Mouse (Mus musculus) embryonic facial prominence, embryonic 12.5 days (tissue): ENCODE measurements around the gene Mrpl37. TPM values are rescaled to one million over a fixed set of nuclear protein-coding genes. Genes with fewer than 3 reads are reported as not detected.

ENCODE experiments used
- ATAC-seq: fragments of 200-750 bp; cut with Nextera tagmentation; 2 replicates; pipeline ENCODE4 v1.8.0; 2017; ENCODE audit not compliant: insufficient number of reproducible peaks, insufficient read depth, low FRiP score, low TSS enrichment
- H3K27ac ChIP-seq: fragments of 300-500 bp; sonication (generic); 2 replicates; pipeline ENCODE4 v1.5.1; 2016; ENCODE audit warnings: mild to moderate bottlenecking
- H3K27me3 ChIP-seq: fragments of 300-500 bp; sonication (generic); 2 replicates; pipeline ENCODE4 v1.6.1; 2016; ENCODE audit warnings: mild to moderate bottlenecking, moderate library complexity
- H3K36me3 ChIP-seq: fragments of 300-500 bp; sonication (generic); 2 replicates; pipeline ENCODE4 v1.6.1; 2016; ENCODE audit warnings: mild to moderate bottlenecking
- H3K4me1 ChIP-seq: fragments of 300-500 bp; sonication (generic); 2 replicates; pipeline ENCODE4 v1.6.1; 2016
- H3K4me2 ChIP-seq: fragments of 300-500 bp; sonication (generic); replicated peaks from 2 replicates; pipeline ENCODE4 v1.6.1; 2016; ENCODE audit warnings: mild to moderate bottlenecking, moderate library complexity
- H3K4me3 ChIP-seq: fragments of 300-500 bp; sonication (generic); 2 replicates; pipeline ENCODE4 v1.5.1; 2016; ENCODE audit warnings: mild to moderate bottlenecking
- H3K9ac ChIP-seq: fragments of 300-500 bp; sonication (generic); 2 replicates; pipeline ENCODE4 v1.6.1; 2016; ENCODE audit warnings: mild to moderate bottlenecking, moderate library complexity
- H3K9me3 ChIP-seq: fragments of 300-500 bp; sonication (generic); 2 replicates; pipeline ENCODE4 v1.6.1; 2016; ENCODE audit warnings: mild to moderate bottlenecking, moderate library complexity
- whole genome bisulfite sequencing: fragments of 180-500 bp; shearing (Covaris S2); methylation state at CpG from one replicate; pipeline ENCODE4 v1.1.7; 2016; 5-methylcytosine and 5-hydroxymethylcytosine counted together
- polyA plus RNA-seq: library from polyadenylated mRNA; unstranded; fragments of >200 nt; fragmentation: Nextera tagmentation; extraction: Ambion mirVana; gene quantifications from 2 replicates; pipeline ENCODE4 v1.2.1, GENCODE M21; 2016

Mrpl37 gene
- polyA plus RNA-seq, 1 experiment from 2014 or later: 96.9 TPM

DNA sequence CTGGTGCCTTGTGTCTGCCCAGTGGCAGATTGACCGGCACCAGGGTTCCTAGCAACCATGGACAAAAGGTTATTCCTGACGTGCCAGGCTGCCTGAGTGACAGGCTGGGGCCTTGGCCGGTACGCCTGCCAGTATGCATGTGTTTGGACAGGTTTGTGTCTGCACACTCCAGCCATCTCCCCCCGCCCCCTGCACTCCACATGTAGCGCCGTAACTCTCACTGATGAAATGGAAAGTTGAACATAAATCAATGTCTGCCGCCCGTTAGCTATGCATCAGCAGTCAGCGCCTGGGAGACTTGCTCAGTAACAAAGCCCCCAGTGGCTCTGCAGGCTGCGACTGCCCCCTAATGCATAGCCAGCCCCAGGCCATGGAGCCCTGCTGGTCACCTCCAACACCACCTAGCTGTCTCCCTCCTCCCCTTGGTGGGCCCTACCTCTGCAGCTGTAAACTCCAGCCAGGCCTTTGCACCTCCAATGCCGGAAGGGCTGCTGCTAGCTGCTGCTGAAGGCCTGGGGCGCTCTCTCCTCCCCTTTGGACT lies 50.6 kb downstream of the Mrpl37 start:
- ATAC-seq: no peak
- Histone ChIP-seq H3K4me3 (no peak overlapping the region), H3K9me3 (no peaks in the 10 kb centered on the region), H3K4me2 (no peak overlapping the region), H3K36me3 (peaks cover 8% of the 10 kb centered on the region), H3K27ac (peak overlapping the region; percentile 69), H3K27me3 (no peaks in the 10 kb centered on the region), H3K4me1 (peaks cover 68% of the 10 kb centered on the region), H3K9ac (peak overlapping the region; percentile 2; the same call in 1 of the 2 replicates)
- 55% methylated on average over 13 of the region's 13 CpGs for WGBS

DNA sequence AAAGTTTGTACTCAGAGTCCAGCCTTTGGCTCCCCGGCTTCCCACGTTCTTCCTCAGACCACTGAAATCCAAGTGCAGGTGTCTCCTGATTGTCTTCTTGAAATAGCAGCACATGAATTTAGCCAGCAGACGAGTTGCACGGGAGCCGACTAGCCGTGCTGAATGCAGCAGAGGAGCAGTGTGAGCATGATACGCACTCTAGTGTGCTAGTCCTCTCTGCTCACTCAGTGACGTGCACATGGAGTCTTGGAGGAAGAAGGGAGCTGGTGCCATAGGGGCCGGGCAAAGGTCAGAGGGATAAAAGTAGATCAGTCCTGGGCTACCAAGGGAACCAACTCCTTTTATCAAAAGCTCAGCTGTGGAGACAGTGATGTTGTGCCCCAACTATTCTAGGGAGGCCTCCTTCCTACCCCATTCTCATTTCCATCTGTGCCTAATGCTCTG lies 52.8 kb downstream of the Mrpl37 start:
- H3K4me2 ChIP-seq: no peak overlapping the region

DNA sequence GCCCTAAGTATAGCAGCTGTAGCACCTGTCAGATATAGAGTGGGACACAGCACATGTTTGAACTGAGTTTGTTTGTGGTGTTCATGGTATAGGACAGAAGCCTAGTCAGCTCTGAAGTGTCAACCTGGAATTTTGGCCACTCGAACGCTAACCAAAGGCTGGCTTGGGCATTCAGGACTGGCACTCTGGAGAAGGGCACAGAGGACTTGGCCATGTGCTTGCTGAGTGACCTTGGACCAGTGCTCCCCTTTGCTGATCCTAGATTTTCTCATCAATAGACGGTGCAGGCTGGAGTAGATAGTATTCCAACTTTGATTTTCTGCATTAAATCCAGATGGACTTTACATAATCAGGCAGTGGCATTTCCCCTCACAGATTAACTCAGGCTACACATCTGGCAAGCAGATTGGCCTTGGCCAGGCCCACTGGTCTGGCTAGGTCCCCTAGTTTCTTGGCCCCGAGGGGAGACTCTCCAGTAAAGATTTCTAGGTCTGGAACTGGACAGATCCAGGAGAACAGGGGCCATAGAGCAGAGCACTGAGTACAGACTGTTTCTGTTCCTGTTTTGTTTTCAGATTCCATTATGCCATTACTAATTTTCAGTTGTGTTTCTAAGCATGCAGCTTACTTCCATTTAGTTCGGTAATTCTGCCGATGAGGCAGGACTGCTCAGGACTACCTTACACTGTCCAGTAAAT lies 53.4 kb downstream of the Mrpl37 start:
- WGBS: 42% methylated on average over 6 of the region's 6 CpGs
- Histone ChIP-seq H3K27me3 (no peaks in the 10 kb centered on the region), H3K36me3 (peaks cover 30% of the 10 kb centered on the region)

More for the DNA sequence above, 52.8 kb downstream of the Mrpl37 start:
- Histone ChIP-seq H3K27ac (no peak overlapping the region), H3K9ac (no peak overlapping the region), H3K4me1 (peaks cover 56% of the 10 kb centered on the region), H3K9me3 (no peaks in the 10 kb centered on the region), H3K4me3 (no peak overlapping the region), H3K36me3 (peaks cover 28% of the 10 kb centered on the region), H3K27me3 (no peaks in the 10 kb centered on the region)
- no peak for ATAC-seq
- 70% methylated on average over 9 of the region's 9 CpGs for WGBS

GRCm38 (mm10) chr4:107012574-107012973 lies 54.1 kb downstream of the Mrpl37 start:
- ATAC-seq: no peak
- Histone ChIP-seq H3K27ac (no peak overlapping the region), H3K9ac (no peak overlapping the region), H3K4me2 (no peak overlapping the region), H3K4me1 (peaks cover 48% of the 10 kb centered on the region), H3K27me3 (no peaks in the 10 kb centered on the region), H3K9me3 (no peaks in the 10 kb centered on the region), H3K4me3 (no peak overlapping the region), H3K36me3 (peaks cover 28% of the 10 kb centered on the region)
- 90% methylated on average over 3 of the region's 3 CpGs for WGBS

More for the DNA sequence above, 53.4 kb downstream of the Mrpl37 start:
- H3K9me3 ChIP-seq: no peaks in the 10 kb centered on the region
- H3K27ac ChIP-seq: no peak overlapping the region; the same call in 1 of the 2 replicates
- no peak overlapping the region for H3K4me3 ChIP-seq
- ATAC-seq: no peak
- no peak overlapping the region for H3K4me2 ChIP-seq
- H3K9ac ChIP-seq: no peak overlapping the region
- H3K4me1 ChIP-seq: peaks cover 50% of the 10 kb centered on the region

DNA sequence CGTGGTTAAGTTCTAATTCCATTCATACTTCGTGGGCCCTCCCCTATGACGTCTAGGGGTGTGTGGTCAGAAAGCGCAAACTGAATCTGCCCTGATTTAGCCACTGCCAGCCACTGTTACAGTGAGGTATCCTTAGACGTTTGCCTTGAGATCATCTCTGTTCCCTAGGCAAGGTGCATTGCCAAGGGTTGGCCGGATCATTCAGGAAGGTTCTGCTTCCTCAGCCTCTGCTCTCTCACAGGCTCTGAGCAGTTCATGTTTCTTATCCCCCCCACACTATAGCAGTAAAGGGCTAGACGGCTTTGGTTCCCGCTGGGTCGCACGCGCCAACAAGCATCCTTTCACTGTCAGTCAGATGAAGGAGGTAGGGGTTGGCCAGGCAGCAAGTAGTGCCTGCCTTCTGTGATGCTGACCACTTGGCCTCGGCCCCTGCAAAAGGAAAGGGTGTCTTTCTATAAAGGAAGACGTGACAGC lies 54.6 kb downstream of the Mrpl37 start:
- H3K4me2 ChIP-seq: no peak overlapping the region
- H3K36me3 ChIP-seq: peaks cover 28% of the 10 kb centered on the region
- no peaks in the 10 kb centered on the region for H3K9me3 ChIP-seq
- no peak overlapping the region for H3K4me3 ChIP-seq
- H3K4me1 ChIP-seq: peaks cover 44% of the 10 kb centered on the region
- H3K9ac ChIP-seq: no peak overlapping the region
- H3K27ac ChIP-seq: 0 out of 2 replicates have a peak overlapping the region, but pooled peaks have one; percentile 38
- no peak for ATAC-seq
- WGBS: 62% methylated on average over 13 of the region's 13 CpGs
- no peaks in the 10 kb centered on the region for H3K27me3 ChIP-seq

- Histone ChIP-seq H3K36me3 (peaks cover 28% of the 10 kb centered on the region), H3K4me2 (no peak overlapping the region), H3K9ac (no peak overlapping the region), H3K9me3 (no peaks in the 10 kb centered on the region), H3K27me3 (no peaks in the 10 kb centered on the region), H3K4me1 (peaks cover 38% of the 10 kb centered on the region), H3K27ac (0 out of 2 replicates have a peak overlapping the region, but pooled peaks have one; percentile 38), H3K4me3 (no peak overlapping the region)
- no peak for ATAC-seq
- WGBS: 81% methylated on average over 8 of the region's 8 CpGs
Observed at GRCm38 (mm10) chr4:107011325-107012004, 55.2 kb downstream of the Mrpl37 start.

GRCm38 (mm10) chr4:107009548-107009947 lies 57.1 kb downstream of the Mrpl37 start:
- no peak overlapping the region for H3K9ac ChIP-seq
- H3K4me2 ChIP-seq: no peak overlapping the region
- H3K27ac ChIP-seq: no peak overlapping the region
- peaks cover 27% of the 10 kb centered on the region for H3K4me1 ChIP-seq
- WGBS: 87% methylated on average over 7 of the region's 7 CpGs
- H3K27me3 ChIP-seq: no peaks in the 10 kb centered on the region
- H3K9me3 ChIP-seq: no peaks in the 10 kb centered on the region
- H3K36me3 ChIP-seq: peaks cover 28% of the 10 kb centered on the region
- no peak for ATAC-seq
- H3K4me3 ChIP-seq: no peak overlapping the region

GRCm38 (mm10) chr4:107008161-107008560 lies 58.5 kb downstream of the Mrpl37 start:
- WGBS: 91% methylated on average over 2 of the region's 2 CpGs
- ATAC-seq: no peak
- peaks cover 22% of the 10 kb centered on the region for H3K36me3 ChIP-seq

DNA sequence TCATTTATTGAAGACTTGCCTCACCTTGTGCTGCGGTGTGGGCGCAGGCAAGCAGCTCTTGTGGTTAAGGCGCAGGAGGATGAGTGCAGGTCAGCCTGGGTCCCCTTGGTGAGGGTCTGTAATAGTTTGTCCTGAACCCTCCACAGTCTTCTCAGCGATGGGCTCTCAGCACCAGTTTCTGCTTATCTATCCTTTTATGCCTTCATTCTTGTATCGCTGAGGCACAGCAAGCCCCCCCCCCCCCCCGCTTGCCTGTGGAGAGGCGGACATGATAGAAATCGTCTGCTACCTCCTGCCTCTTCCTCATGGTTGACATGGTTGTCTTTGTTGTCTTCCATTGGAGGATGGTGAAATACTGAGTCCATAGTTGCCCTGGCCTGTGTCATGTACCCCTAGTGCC lies 59.3 kb downstream of the Mrpl37 start:
- no peak for ATAC-seq
- Histone ChIP-seq H3K4me1 (peaks cover 25% of the 10 kb centered on the region), H3K36me3 (peaks cover 22% of the 10 kb centered on the region), H3K4me2 (no peak overlapping the region), H3K4me3 (no peak overlapping the region), H3K9me3 (no peaks in the 10 kb centered on the region), H3K27me3 (no peaks in the 10 kb centered on the region), H3K9ac (no peak overlapping the region), H3K27ac (no peak overlapping the region)
- WGBS: 82% methylated on average over 7 of the region's 8 CpGs

More at GRCm38 (mm10) chr4:107008161-107008560, 58.5 kb downstream of the Mrpl37 start:
- Histone ChIP-seq H3K4me2 (no peak overlapping the region), H3K9me3 (no peaks in the 10 kb centered on the region), H3K27me3 (no peaks in the 10 kb centered on the region), H3K4me1 (peaks cover 28% of the 10 kb centered on the region), H3K27ac (no peak overlapping the region), H3K9ac (no peak overlapping the region), H3K4me3 (no peak overlapping the region)

DNA sequence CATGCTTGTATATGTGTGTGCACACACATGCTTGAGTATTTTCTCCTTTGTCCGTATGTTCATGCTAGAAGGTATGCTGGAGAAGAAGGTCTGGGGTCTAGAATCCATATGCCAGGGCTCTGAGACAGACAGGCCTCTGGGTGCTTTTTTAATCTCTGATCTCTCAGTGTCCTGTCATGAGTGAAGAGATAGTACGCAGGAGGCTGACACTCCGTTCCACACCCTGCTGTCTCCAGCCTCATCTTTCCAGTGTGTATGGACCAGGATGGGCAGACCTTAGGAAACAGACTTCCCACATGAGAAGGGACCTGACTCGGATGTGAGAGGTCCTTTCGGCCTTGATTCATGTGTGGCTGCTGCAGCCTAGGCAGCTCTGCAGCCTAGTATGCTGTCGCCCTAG lies 59.9 kb downstream of the Mrpl37 start:
- Histone ChIP-seq H3K27ac (no peak overlapping the region), H3K27me3 (no peaks in the 10 kb centered on the region), H3K4me3 (no peak overlapping the region), H3K4me1 (peaks cover 25% of the 10 kb centered on the region), H3K36me3 (peaks cover 22% of the 10 kb centered on the region), H3K9me3 (no peaks in the 10 kb centered on the region), H3K4me2 (no peak overlapping the region), H3K9ac (no peak overlapping the region)
- 94% methylated on average over 6 of the region's 6 CpGs for WGBS
- no peak for ATAC-seq

GRCm38 (mm10) chr4:107006229-107006628 lies 60.4 kb downstream of the Mrpl37 start:
- H3K9ac ChIP-seq: no peak overlapping the region
- peaks cover 30% of the 10 kb centered on the region for H3K4me1 ChIP-seq
- no peak for ATAC-seq
- 81% methylated on average over 4 of the region's 4 CpGs for WGBS
- H3K27me3 ChIP-seq: no peaks in the 10 kb centered on the region
- H3K27ac ChIP-seq: no peak overlapping the region
- H3K4me2 ChIP-seq: no peak overlapping the region
- H3K9me3 ChIP-seq: no peaks in the 10 kb centered on the region
- H3K36me3 ChIP-seq: peaks cover 22% of the 10 kb centered on the region
- no peak overlapping the region for H3K4me3 ChIP-seq
